In the genomic region with DNA sequence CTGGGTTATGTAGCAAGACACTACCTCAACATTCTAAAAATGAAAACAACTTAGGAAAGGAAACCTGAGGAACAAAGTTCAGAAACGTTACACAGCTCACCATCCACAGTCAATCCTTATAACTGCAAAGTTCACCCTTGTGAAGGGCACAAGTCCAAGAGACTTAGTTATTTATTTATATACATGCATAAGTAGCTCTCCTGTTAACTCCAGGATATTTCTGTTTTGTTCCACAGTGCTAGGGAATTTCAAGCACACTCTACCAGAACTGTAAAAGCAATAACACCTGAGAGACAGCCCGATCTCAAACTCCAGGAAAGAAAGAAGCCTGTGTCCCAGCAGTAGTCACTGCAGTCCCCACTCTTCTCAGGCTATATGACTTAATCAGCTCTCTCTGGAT, we compare ENCODE assay signal across 11 mouse cellular contexts. TPM values are rescaled to one million over a fixed set of nuclear protein-coding genes. Genes with fewer than 3 reads are reported as not detected.
A peak's percentile ranks its signal among the peaks of the same experiment; 100 is the strongest.
DNase-seq lines count a peak whose midpoint lies in the region; ATAC-seq and TF ChIP-seq lines count a peak whose summit lies in the region.
"Had no signal": no experiment of that assay in that cellular context is flagged by ENCODE, and none has a peak within 500 bp of the region (broad histone marks: within the 10 kb centered on the region; RNA-seq: fewer than 3 reads in every experiment).

No protein-coding gene starts in this region.

- no peak overlapping the region for H3K9ac ChIP-seq in midbrain, embryonic 14.5 days (replicated peaks; ENCODE audit: low read length)
- H3K9ac ChIP-seq in kidney, embryonic 16.5 days (replicated peaks; ENCODE audit: low read length) = no peak overlapping the region
- H3K9ac ChIP-seq: liver, embryonic 15.5 days had no signal

- no peak overlapping the region for H3K4me2 ChIP-seq in midbrain, embryonic 14.5 days (ENCODE audit: low read length)
- 0 out of 2 replicates have a peak overlapping the region, but pooled peaks have one; percentile 4 for H3K4me2 ChIP-seq in kidney, embryonic 16.5 days (replicated peaks; ENCODE audit: low read depth, low read length)
- H3K4me2 ChIP-seq: liver, embryonic 15.5 days had no signal

- no peaks in the 10 kb centered on the region for H3K36me3 ChIP-seq in midbrain, embryonic 14.5 days (ENCODE audit: control insufficient read depth, insufficient read depth, low read length)
- H3K36me3 ChIP-seq in midbrain, embryonic 10.5 days = no peaks in the 10 kb centered on the region
- no peaks in the 10 kb centered on the region for H3K36me3 ChIP-seq in kidney, embryonic 16.5 days (ENCODE audit: insufficient read depth, low read length)
- H3K36me3 ChIP-seq in small intestine, adult 2 months (ENCODE audit: control insufficient read depth, insufficient read depth, low read length) = 0 out of 2 replicates have a peak, but pooled peaks cover 1% of the 10 kb centered on the region
- H3K36me3 ChIP-seq: liver, embryonic 15.5 days had no signal

- H3K9me3 ChIP-seq in midbrain, embryonic 14.5 days (ENCODE audit: control insufficient read depth, low read length) = no peaks in the 10 kb centered on the region
- H3K9me3 ChIP-seq in midbrain, embryonic 10.5 days (replicated peaks) = no peaks in the 10 kb centered on the region
- no peaks in the 10 kb centered on the region for H3K9me3 ChIP-seq in kidney, embryonic 16.5 days (ENCODE audit: low read length)
- H3K9me3 ChIP-seq: liver, embryonic 15.5 days had no signal

- no peak for ATAC-seq in midbrain, embryonic 14.5 days (ENCODE audit: low FRiP score, low TSS enrichment)
- peak; percentile 33; the same call in 1 of the 2 replicates for ATAC-seq in kidney, embryonic 16.5 days (ENCODE audit: low FRiP score, low TSS enrichment)
- no peak for ATAC-seq in frontal cortex, adult (ENCODE audit: low TSS enrichment)
- ATAC-seq: forebrain, embryonic 16.5 days had no signal

- peak; percentile 64 for DNase-seq in kidney, adult 11 months
- DNase-seq in kidney, postnatal 4 days = no peak
- DNase-seq in midbrain, embryonic 14.5 days = no peak
- no peak for DNase-seq in midbrain, embryonic 10.5 days (ENCODE audit: low spot score)
- DNase-seq: adrenal gland, adult 8-10 months had no signal

- TF ChIP-seq POLR2A in small intestine, adult 2 months (IDR thresholded peaks at IDR 0.05; ENCODE audit: low read depth, low read length) = no peak

- 79% methylated on average over 2 of the region's 2 CpGs for WGBS in midbrain, embryonic 14.5 days
- WGBS in midbrain, embryonic 10.5 days = 88% methylated on average over 2 of the region's 2 CpGs
- WGBS in kidney, embryonic 16.5 days = 67% methylated on average over 2 of the region's 2 CpGs
- WGBS in small intestine, adult 2 months = 30% methylated on average over 2 of the region's 2 CpGs

- peak overlapping the region; percentile 62; the same call in 1 of the 2 replicates for H3K27ac ChIP-seq in midbrain, embryonic 14.5 days (replicated peaks; ENCODE audit: low read depth, low read length)
- no peak overlapping the region for H3K27ac ChIP-seq in midbrain, embryonic 10.5 days (replicated peaks)
- H3K27ac ChIP-seq in kidney, embryonic 16.5 days (ENCODE audit: low read length) = peak overlapping the region; percentile 86
- peak overlapping the region; percentile 80 for H3K27ac ChIP-seq in small intestine, adult 2 months (ENCODE audit: insufficient read depth, low read depth, low read length)
- H3K27ac ChIP-seq: left cerebral cortex, adult 2 months; liver, embryonic 15.5 days had no signal

- TF ChIP-seq CTCF in small intestine, adult 2 months (IDR thresholded peaks at IDR 0.05; ENCODE audit: extremely low read depth, insufficient read length, insufficient replicate concordance, low read depth, low read length) = no peak

- peaks cover 32% of the 10 kb centered on the region for H3K4me1 ChIP-seq in midbrain, embryonic 14.5 days (ENCODE audit: control insufficient read depth, insufficient read depth, low read length)
- no peaks in the 10 kb centered on the region for H3K4me1 ChIP-seq in midbrain, embryonic 10.5 days
- H3K4me1 ChIP-seq in kidney, embryonic 16.5 days (ENCODE audit: insufficient read depth, low read length) = peaks cover 48% of the 10 kb centered on the region
- H3K4me1 ChIP-seq in small intestine, adult 2 months (ENCODE audit: control insufficient read depth, insufficient read depth, insufficient read length, low read length) = peaks cover 19% of the 10 kb centered on the region

- no peak overlapping the region for H3K4me3 ChIP-seq in midbrain, embryonic 14.5 days (replicated peaks; ENCODE audit: low read depth, low read length)
- H3K4me3 ChIP-seq in midbrain, embryonic 10.5 days = no peak overlapping the region
- no peak overlapping the region for H3K4me3 ChIP-seq in kidney, embryonic 16.5 days (ENCODE audit: low read length)
- H3K4me3 ChIP-seq in small intestine, adult 2 months (ENCODE audit: low read depth, low read length) = no peak overlapping the region
- H3K4me3 ChIP-seq: left cerebral cortex, adult 2 months; liver, embryonic 15.5 days had no signal

- H3K27me3 ChIP-seq in midbrain, embryonic 14.5 days (ENCODE audit: control insufficient read depth, insufficient read depth, low read length) = no peaks in the 10 kb centered on the region
- H3K27me3 ChIP-seq in midbrain, embryonic 10.5 days (ENCODE audit: low read depth, poor library complexity, severe bottlenecking) = no peaks in the 10 kb centered on the region
- no peaks in the 10 kb centered on the region for H3K27me3 ChIP-seq in kidney, embryonic 16.5 days (ENCODE audit: insufficient read depth, low read length)
- H3K27me3 ChIP-seq in small intestine, adult 2 months (ENCODE audit: control insufficient read depth, insufficient read depth, low read length) = no peaks in the 10 kb centered on the region
- H3K27me3 ChIP-seq: liver, embryonic 15.5 days had no signal

RNA-seq across cellular contexts. Expression of a gene that starts 31.3 kb away (rescaled TPM):
- polyA plus RNA-seq in midbrain, embryonic 14.5 days (2014; fragmentation: Nextera tagmentation; extraction: Ambion mirVana) = 48.5 and 50.9 TPM in 2 replicates
- 17.6 and 26.2 TPM in 2 replicates for polyA plus RNA-seq in midbrain, embryonic 10.5 days (2016; fragmentation: Nextera tagmentation; extraction: Ambion mirVana)
- 36.3 and 41.7 TPM in 2 replicates for polyA plus RNA-seq in kidney, embryonic 16.5 days (2015; fragmentation: Nextera tagmentation; extraction: Ambion mirVana)
- polyA plus RNA-seq in small intestine, adult 2 months (2012; rRNA removed) = 73.6 and 152 TPM in 2 replicates

RNA-seq across cellular contexts. Expression of a gene that starts 31.7 kb away (rescaled TPM):
- 5.3 and 6.1 TPM in 2 replicates for polyA plus RNA-seq in midbrain, embryonic 14.5 days (2014; fragmentation: Nextera tagmentation; extraction: Ambion mirVana)
- 1.7 and 1.8 TPM in 2 replicates for polyA plus RNA-seq in midbrain, embryonic 10.5 days (2016; fragmentation: Nextera tagmentation; extraction: Ambion mirVana)
- 2.1 and 2.8 TPM in 2 replicates for polyA plus RNA-seq in kidney, embryonic 16.5 days (2015; fragmentation: Nextera tagmentation; extraction: Ambion mirVana)
- polyA plus RNA-seq in small intestine, adult 2 months (2012; rRNA removed) = 0.30 and 0.33 TPM in 2 replicates
